Mouse (Mus musculus) mouse trophoblast stem cell (cell line): ENCODE measurements around the gene Ptprg.

Source experiments
- in situ Hi-C, 2 experiments: fragments of 300-500 bp; cut with MseI, MboI; formaldehyde crosslinking; loops; 2 replicates in 1 of 2; 3 replicates in 1 of 2; pipeline ENCODE4 v1.15.1; 2025

Gene Ptprg

GRCm38 (mm10) chr14:11563656-11564055, 10.3 kb downstream of the Ptprg start:
- in situ Hi-C loops = no loop called here

GRCm38 (mm10) chr14:11564456-11564855, 11.1 kb downstream of the Ptprg start:
- in situ Hi-C loops = no loop called here

- in situ Hi-C loops = no loop called here
Observed at GRCm38 (mm10) chr14:11565283-11565682, 12.0 kb downstream of the Ptprg start.

GRCm38 (mm10) chr14:11569734-11570133, 16.4 kb downstream of the Ptprg start:
- in situ Hi-C loops = no loop called here

- in situ Hi-C loops = no loop called here
Observed at GRCm38 (mm10) chr14:11571766-11572394, 18.5 kb downstream of the Ptprg start.

GRCm38 (mm10) chr14:11572395-11572784, 19.1 kb downstream of the Ptprg start:
- in situ Hi-C loops = no loop called here

- in situ Hi-C loops = no loop called here
Observed at GRCm38 (mm10) chr14:11573710-11574109, 20.4 kb downstream of the Ptprg start.

- in situ Hi-C loops = no loop called here
Observed at GRCm38 (mm10) chr14:11577276-11577909, 24.1 kb downstream of the Ptprg start.

GRCm38 (mm10) chr14:11577910-11578309, 24.6 kb downstream of the Ptprg start:
- in situ Hi-C loops = no loop called here

- in situ Hi-C loops = no loop called here
Observed at GRCm38 (mm10) chr14:11578492-11578967, 25.2 kb downstream of the Ptprg start.

GRCm38 (mm10) chr14:11579950-11580349, 26.6 kb downstream of the Ptprg start:
- in situ Hi-C loops = no loop called here

GRCm38 (mm10) chr14:11584263-11584662, 30.9 kb downstream of the Ptprg start:
- in situ Hi-C loops = no loop called here

- in situ Hi-C loops = no loop called here
Observed at GRCm38 (mm10) chr14:11584929-11585633, 31.7 kb downstream of the Ptprg start.

GRCm38 (mm10) chr14:11590387-11590786, 37.1 kb downstream of the Ptprg start:
- in situ Hi-C loops = no loop called here

- in situ Hi-C loops = no loop called here
Observed at GRCm38 (mm10) chr14:11592650-11593049, 39.3 kb downstream of the Ptprg start.

GRCm38 (mm10) chr14:11594336-11594735, 41.0 kb downstream of the Ptprg start:
- in situ Hi-C loops = no loop called here

- in situ Hi-C loops = no loop called here
Observed at GRCm38 (mm10) chr14:11604133-11604865, 51.0 kb downstream of the Ptprg start.

- in situ Hi-C loops = no loop called here
Observed at GRCm38 (mm10) chr14:11608366-11608765, 55.0 kb downstream of the Ptprg start.

- in situ Hi-C loops = no loop called here
Observed at GRCm38 (mm10) chr14:11609857-11610582, 56.7 kb downstream of the Ptprg start.

GRCm38 (mm10) chr14:11612426-11612825, 59.1 kb downstream of the Ptprg start:
- in situ Hi-C loops = no loop called here

GRCm38 (mm10) chr14:11613146-11613545, 59.8 kb downstream of the Ptprg start:
- in situ Hi-C loops = no loop called here
